In genomic region chr15:30694286-30694685, GRCm38 (mm10) we compare ENCODE assay signal across 14 mouse cellular contexts.
DNase-seq lines count a peak whose midpoint lies in the region; ATAC-seq lines count a peak whose summit lies in the region.
"Had no signal": no experiment of that assay in that cellular context is flagged by ENCODE, and none has a peak within 500 bp of the region (broad histone marks: within the 10 kb centered on the region; RNA-seq: fewer than 3 reads in every experiment).

No protein-coding gene starts in this region.

- ATAC-seq in hindbrain, embryonic 11.5 days (ENCODE audit: low FRiP score): no peak
- no peak for ATAC-seq in forebrain, embryonic 12.5 days (ENCODE audit: low FRiP score)
- ATAC-seq in hindbrain, embryonic 16.5 days: no peak
- ATAC-seq in neural tube, embryonic 14.5 days (ENCODE audit: low read depth): no peak

- no peaks in the 10 kb centered on the region for H3K9me3 ChIP-seq in hindbrain, embryonic 10.5 days
- no peaks in the 10 kb centered on the region for H3K9me3 ChIP-seq in hindbrain, embryonic 11.5 days (ENCODE audit: control insufficient read depth, low read length)
- H3K9me3 ChIP-seq in forebrain, embryonic 12.5 days: no peaks in the 10 kb centered on the region
- no peaks in the 10 kb centered on the region for H3K9me3 ChIP-seq in hindbrain, embryonic 16.5 days (ENCODE audit: control insufficient read depth, low read length)
- H3K9me3 ChIP-seq in neural tube, embryonic 14.5 days (ENCODE audit: control insufficient read depth, low read length): no peaks in the 10 kb centered on the region
- H3K9me3 ChIP-seq: liver, embryonic 13.5 days had no signal

- intact Hi-C loops in left cerebral cortex, postnatal 4 days (cut with DNase I): no loop called here

- H3K4me1 ChIP-seq in hindbrain, embryonic 10.5 days (replicated peaks): peaks cover 19% of the 10 kb centered on the region
- no peaks in the 10 kb centered on the region for H3K4me1 ChIP-seq in hindbrain, embryonic 11.5 days (replicated peaks; ENCODE audit: control insufficient read depth, insufficient read depth, low read length)
- H3K4me1 ChIP-seq in forebrain, embryonic 12.5 days: peaks cover 21% of the 10 kb centered on the region
- no peaks in the 10 kb centered on the region for H3K4me1 ChIP-seq in hindbrain, embryonic 16.5 days (ENCODE audit: control insufficient read depth, insufficient read depth, low read depth, low read length)
- H3K4me1 ChIP-seq in neural tube, embryonic 14.5 days (ENCODE audit: control insufficient read depth, insufficient read depth, low read length): no peaks in the 10 kb centered on the region
- H3K4me1 ChIP-seq: liver, embryonic 13.5 days had no signal

- H3K4me3 ChIP-seq in hindbrain, embryonic 10.5 days: no peak overlapping the region
- H3K4me3 ChIP-seq in hindbrain, embryonic 11.5 days (ENCODE audit: low read depth, low read length): no peak overlapping the region
- H3K4me3 ChIP-seq in forebrain, embryonic 12.5 days (replicated peaks): no peak overlapping the region
- no peak overlapping the region for H3K4me3 ChIP-seq in hindbrain, embryonic 16.5 days (ENCODE audit: low read length)
- H3K4me3 ChIP-seq in neural tube, embryonic 14.5 days (ENCODE audit: low read depth, low read length): no peak overlapping the region
- H3K4me3 ChIP-seq: liver, embryonic 13.5 days had no signal

- no peak for DNase-seq in hindbrain, embryonic 10.5 days (ENCODE audit: low spot score)
- DNase-seq in hindbrain, embryonic 11.5 days (ENCODE audit: low spot score): no peak
- no peak for DNase-seq in layer of hippocampus, adult 11-12 months (ENCODE audit: low spot score)
- DNase-seq in left cerebral cortex, postnatal 4 days: no peak
- no peak for DNase-seq in kidney, postnatal 4 days
- DNase-seq: gastrocnemius, postnatal 14 days; heart, postnatal 36 days; kidney, adult 18-20 months; liver, embryonic 13.5 days; thymus, adult 18-20 months had no signal

- peak overlapping the region; percentile 70 for H3K27ac ChIP-seq in hindbrain, embryonic 10.5 days
- no peak overlapping the region; the same call in 1 of the 2 replicates for H3K27ac ChIP-seq in hindbrain, embryonic 11.5 days (ENCODE audit: low read depth, low read length)
- H3K27ac ChIP-seq in forebrain, embryonic 12.5 days: peak overlapping the region; percentile 68; the same call in 1 of the 2 replicates
- peak overlapping the region; percentile 14 for H3K27ac ChIP-seq in hindbrain, embryonic 16.5 days (ENCODE audit: low read depth, low read length)
- peak overlapping the region; percentile 46; the same call in 1 of the 2 replicates for H3K27ac ChIP-seq in neural tube, embryonic 14.5 days (ENCODE audit: low read depth, low read length)
- H3K27ac ChIP-seq: liver, embryonic 13.5 days had no signal

- H3K4me2 ChIP-seq in hindbrain, embryonic 11.5 days (replicated peaks; ENCODE audit: low read depth, low read length): no peak overlapping the region
- H3K4me2 ChIP-seq in forebrain, embryonic 12.5 days: no peak overlapping the region
- H3K4me2 ChIP-seq in hindbrain, embryonic 16.5 days (ENCODE audit: low read length): no peak overlapping the region
- no peak overlapping the region for H3K4me2 ChIP-seq in neural tube, embryonic 14.5 days (ENCODE audit: low read depth, low read length)
- H3K4me2 ChIP-seq: heart, embryonic 11.5 days; liver, embryonic 13.5 days had no signal

- H3K9ac ChIP-seq in hindbrain, embryonic 11.5 days (ENCODE audit: low read depth, low read length): no peak overlapping the region
- H3K9ac ChIP-seq in forebrain, embryonic 12.5 days: no peak overlapping the region
- no peak overlapping the region for H3K9ac ChIP-seq in hindbrain, embryonic 16.5 days (ENCODE audit: low read depth, low read length)
- H3K9ac ChIP-seq in neural tube, embryonic 14.5 days (replicated peaks; ENCODE audit: low read depth, low read length): no peak overlapping the region
- H3K9ac ChIP-seq: liver, embryonic 13.5 days had no signal

- no peaks in the 10 kb centered on the region for H3K27me3 ChIP-seq in hindbrain, embryonic 10.5 days (ENCODE audit: insufficient read depth, poor library complexity, severe bottlenecking)
- no peaks in the 10 kb centered on the region for H3K27me3 ChIP-seq in hindbrain, embryonic 11.5 days (ENCODE audit: control insufficient read depth, insufficient read depth, low read length)
- no peaks in the 10 kb centered on the region for H3K27me3 ChIP-seq in forebrain, embryonic 12.5 days
- no peaks in the 10 kb centered on the region for H3K27me3 ChIP-seq in hindbrain, embryonic 16.5 days (replicated peaks; ENCODE audit: control insufficient read depth, insufficient read depth, low read length)
- no peaks in the 10 kb centered on the region for H3K27me3 ChIP-seq in neural tube, embryonic 14.5 days (ENCODE audit: control insufficient read depth, insufficient read depth, low read length)
- H3K27me3 ChIP-seq: liver, embryonic 13.5 days had no signal

- H3K36me3 ChIP-seq in hindbrain, embryonic 10.5 days: no peaks in the 10 kb centered on the region
- no peaks in the 10 kb centered on the region for H3K36me3 ChIP-seq in hindbrain, embryonic 11.5 days (ENCODE audit: control insufficient read depth, insufficient read depth, low read length)
- no peaks in the 10 kb centered on the region for H3K36me3 ChIP-seq in forebrain, embryonic 12.5 days (replicated peaks)
- no peaks in the 10 kb centered on the region for H3K36me3 ChIP-seq in hindbrain, embryonic 16.5 days (ENCODE audit: control insufficient read depth, insufficient read depth, low read length)
- no peaks in the 10 kb centered on the region for H3K36me3 ChIP-seq in neural tube, embryonic 14.5 days (ENCODE audit: control insufficient read depth, insufficient read depth, low read length)
- H3K36me3 ChIP-seq: liver, embryonic 13.5 days had no signal

- WGBS in hindbrain, embryonic 10.5 days: 67% methylated on average over 1 of the region's 1 CpGs
- 74% methylated on average over 1 of the region's 1 CpGs for WGBS in hindbrain, embryonic 11.5 days
- 57% methylated on average over 1 of the region's 1 CpGs for WGBS in forebrain, embryonic 12.5 days
- 50% methylated on average over 1 of the region's 1 CpGs for WGBS in hindbrain, embryonic 16.5 days
- WGBS in neural tube, embryonic 14.5 days: 76% methylated on average over 1 of the region's 1 CpGs
